Mouse (Mus musculus): Measurements from ENCODE around the gene Inka1. TPM values are rescaled to one million over a fixed set of nuclear protein-coding genes. Genes with fewer than 3 reads are reported as not detected.
A peak's percentile ranks its signal among the peaks of the same experiment; 100 is the strongest.
"Not testable (repeated sequence)": the region's sequence is repeated elsewhere in the genome, so short reads cannot be mapped to it uniquely, and the experiment has no call there.

Gene Inka1
- total RNA-seq (2014; fragmentation: Nextera tagmentation) (23.1 and 29.7 TPM in 2 replicates), total RNA-seq (2017) (28.6 and 47.3 TPM in 2 replicates)

DNA sequence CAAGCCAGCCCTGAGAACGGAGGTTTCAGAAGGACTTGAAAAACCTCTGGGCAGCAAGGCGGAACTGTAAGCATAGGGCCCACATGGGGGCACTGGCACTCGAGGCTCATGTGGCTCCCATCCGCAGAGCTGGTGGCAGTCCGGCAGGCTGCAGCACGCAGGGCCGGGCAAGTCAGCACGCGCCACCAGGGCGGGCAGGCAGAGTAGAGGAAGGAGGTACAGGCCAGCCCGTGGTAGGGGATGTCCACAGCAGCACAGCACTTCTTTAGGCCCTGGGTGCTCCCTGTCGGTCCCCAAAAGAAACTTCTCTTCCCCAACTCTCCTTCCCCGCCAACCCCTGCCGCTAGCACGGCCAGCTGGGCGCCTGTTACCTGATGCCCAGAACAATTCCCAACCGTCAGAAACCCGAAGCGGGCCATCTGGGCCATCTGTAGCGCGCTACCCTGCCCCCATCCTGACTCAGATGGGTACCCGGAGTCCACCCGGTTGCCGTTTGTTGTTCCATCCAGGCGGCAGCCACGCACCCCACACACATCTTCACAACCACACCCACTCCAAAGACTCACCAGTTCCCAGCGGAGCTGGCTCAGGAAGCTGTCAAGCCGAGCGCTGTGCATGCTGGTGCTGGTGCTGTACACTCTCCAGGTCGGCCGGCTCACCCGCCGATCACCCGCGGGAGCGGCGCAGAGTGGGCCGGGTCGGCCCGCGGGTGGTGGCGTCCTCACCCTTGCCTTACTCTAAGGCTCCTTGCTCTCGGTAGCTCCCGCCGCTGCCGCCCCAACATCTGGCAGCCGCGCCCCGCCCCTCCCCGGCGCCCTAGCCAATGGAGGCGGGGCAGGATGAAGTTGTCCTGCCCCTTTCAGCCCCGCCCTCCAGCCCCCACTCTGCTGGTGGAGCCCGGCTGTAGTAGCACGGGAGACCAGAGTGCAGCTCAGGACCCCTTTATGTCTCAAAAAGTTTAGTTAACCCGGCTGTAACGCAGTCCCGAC is at the start of gene Inka1:
Gene Inka1 (minus strand): TSS at position 749 of the 989 bp plus-strand sequence.
- ATAC-seq (replicated peaks; ENCODE audit: low FRiP score, low TSS enrichment, poor library complexity, severe bottlenecking) = peak; percentile 66

DNA sequence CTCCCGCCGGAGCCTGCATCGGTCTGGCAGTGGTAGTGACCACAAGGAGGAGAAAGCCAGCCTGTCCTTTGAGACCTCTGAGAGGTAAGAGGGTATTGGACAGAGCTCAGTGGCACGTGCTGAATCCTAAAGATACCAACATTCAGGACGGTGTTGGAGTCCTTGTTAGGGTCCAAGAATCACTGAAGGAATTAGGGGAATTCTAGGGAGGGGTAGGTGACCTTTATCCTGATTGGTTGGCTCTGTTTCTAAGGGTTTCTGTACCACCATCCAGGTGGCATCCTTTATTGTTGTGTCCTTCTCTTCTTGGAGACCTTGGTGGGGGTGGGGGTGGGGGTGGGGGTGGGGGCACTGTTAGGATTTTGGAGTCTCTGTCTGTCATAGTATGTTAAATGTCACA is 46.4 kb upstream of the Inka1 start:
- ATAC-seq (replicated peaks; ENCODE audit: low FRiP score, low TSS enrichment, poor library complexity, severe bottlenecking) = no peak

DNA sequence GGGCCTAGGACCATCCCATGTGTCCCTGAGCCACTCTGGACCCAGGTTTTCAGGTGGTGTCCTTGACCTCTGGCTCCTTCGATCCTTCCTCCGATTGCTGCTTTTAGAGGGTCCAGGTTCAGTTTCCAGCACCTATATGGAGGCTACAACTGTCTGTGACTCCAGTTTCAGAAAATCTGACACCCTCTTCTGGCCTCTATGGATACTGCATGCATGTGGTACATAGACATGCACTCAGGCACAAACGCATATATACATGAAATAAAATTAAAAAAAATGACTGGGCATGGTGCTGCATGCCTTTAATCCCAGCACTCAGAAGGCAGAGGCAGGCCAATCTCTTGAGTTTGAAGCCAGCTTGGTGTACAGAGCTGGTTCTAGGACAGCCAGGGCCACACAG is 42.2 kb upstream of the Inka1 start:
- no peak for ATAC-seq (replicated peaks; ENCODE audit: low FRiP score, low TSS enrichment, poor library complexity, severe bottlenecking)

DNA sequence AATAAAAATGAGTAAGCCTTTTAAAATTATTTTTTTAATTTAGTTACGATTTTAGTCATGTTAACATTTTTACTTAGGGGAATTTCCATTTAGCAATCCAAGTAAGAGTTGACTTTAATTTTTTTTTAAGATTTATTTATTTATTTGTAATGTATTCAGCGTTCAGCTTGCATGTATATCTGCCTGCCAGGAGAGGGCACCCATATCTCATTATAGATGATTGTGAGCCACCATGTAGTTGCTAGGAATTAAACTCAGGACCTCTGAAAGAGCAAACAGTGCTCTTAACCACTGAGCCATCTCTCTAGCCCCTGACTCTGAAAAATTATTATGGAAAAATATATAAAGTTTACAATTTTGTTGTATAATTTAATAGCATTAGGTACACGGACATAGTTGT is 40.9 kb upstream of the Inka1 start:
- no peak for ATAC-seq (replicated peaks; ENCODE audit: low FRiP score, low TSS enrichment, poor library complexity, severe bottlenecking)

DNA sequence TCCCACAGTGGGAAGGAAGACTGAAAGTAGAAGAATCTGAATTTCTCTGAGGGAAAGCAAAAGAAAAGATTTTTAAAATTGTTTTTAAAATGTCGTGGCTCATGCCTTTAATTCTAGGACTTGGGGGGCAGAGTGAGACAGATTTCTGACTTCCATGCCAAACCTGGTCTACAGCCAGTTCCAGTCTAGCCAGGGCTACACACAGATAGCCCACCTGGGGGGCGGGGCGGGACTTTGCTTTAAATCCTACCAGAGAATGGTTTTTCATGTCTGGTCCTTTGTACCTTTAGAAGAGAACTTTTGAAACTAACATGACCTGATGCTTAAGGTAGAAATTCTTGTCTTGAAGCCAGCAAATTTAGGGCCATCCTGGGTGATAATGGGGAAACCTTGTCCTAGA is 37.5 kb upstream of the Inka1 start:
- ATAC-seq (replicated peaks; ENCODE audit: low FRiP score, low TSS enrichment, poor library complexity, severe bottlenecking) = no peak

DNA sequence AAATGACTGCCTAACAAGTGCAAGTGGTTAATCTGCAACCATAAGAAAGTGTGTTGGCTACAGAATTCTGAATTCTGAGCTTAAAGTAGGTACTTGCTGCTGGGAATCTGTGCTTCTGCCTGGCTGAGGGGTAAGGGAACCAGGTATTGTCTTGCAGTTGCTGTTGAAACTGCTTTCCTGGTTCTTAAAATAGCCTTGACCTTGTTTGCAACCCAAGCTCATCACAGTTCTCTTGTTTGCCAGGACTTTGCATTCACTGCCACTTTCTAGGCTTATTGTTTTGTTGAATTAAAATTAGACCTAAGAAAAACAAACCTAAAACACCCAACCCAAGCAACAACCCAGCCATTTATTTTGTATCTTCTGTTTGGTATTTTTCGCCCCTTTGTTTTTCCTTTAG is 35.1 kb upstream of the Inka1 start:
- ATAC-seq (replicated peaks; ENCODE audit: low FRiP score, low TSS enrichment, poor library complexity, severe bottlenecking) = no peak

DNA sequence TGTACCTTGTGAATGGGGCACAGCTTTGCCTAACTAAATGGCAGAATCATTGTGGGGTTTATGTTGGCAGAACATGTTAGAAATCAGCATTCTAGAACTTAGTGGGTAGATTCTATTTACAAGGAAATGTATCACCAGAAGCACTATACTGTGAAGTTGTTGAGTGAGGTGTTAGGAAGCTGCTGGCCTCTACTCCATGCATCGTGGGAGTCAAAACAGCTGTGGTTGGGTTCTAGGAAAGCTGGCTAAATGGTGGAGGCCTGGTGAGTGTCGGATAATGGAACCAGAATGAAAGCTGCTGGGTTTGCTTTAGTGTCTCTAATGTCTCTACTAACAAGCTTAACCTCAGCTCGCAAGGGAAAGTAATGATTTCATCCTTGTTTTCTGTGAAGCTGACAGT is 31.4 kb upstream of the Inka1 start:
- ATAC-seq (replicated peaks; ENCODE audit: low FRiP score, low TSS enrichment, poor library complexity, severe bottlenecking) = no peak

DNA sequence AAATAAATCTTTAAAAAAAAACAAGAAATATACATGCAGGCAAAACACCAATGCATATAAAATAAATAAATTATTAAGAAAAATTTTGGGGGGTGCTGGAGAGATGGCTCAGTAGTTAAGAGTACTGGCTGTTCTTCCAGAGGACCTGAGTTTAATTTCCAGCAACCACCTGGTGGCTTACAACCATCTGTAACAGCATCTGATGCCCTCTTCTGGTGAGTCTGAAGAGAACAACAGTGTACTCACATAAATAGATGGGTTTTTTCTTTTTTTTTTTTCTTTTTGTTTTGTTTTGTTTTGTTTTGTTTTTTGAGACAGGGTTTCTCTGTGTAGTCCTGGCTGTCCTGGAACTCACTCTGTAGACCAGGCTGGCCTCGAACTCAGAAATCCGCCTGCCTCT is 27.9 kb upstream of the Inka1 start:
- ATAC-seq (replicated peaks; ENCODE audit: low FRiP score, low TSS enrichment, poor library complexity, severe bottlenecking) = not testable (repeated sequence)

DNA sequence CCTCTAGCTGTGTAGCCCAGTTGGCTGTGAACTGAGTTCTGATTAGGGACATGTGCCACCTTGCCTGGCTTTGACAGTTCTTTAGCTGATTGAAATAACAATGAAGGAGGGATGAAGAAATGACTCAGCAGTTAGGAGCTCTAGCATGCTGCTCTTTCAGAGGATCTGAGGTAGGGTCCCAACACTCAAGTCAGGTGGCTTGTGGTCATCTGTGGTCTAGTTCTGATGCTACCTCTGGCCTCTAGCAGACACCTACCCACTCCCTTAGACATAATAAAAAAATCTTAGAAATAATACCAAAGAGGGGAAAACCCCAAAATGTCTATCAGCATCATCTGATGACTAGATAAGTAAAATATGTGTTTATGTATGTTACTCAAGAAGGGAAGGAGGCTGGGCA is 24.7 kb upstream of the Inka1 start:
- 0 out of 2 replicates have a peak, but pooled peaks have one; percentile 43 for ATAC-seq (replicated peaks; ENCODE audit: low FRiP score, low TSS enrichment, poor library complexity, severe bottlenecking)

DNA sequence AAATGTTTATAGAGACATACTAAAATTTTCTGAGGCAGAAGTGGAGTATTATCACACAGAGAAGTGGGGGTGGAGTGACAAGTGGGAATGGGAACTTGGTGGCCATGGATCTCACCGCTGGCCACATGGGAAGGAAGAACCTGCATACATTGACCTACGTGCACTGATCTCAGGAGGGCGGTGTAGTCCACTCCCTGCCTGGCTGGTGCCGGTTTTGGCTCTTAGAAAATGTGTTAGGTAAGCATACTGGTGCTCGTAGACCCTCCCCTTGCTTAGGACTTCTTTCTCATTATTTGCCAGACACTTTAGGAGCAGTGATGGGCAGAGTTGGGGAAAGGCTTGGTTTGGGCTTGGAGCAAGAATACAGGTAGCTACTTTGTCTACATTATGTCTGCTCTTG is 22.4 kb upstream of the Inka1 start:
- no peak for ATAC-seq (replicated peaks; ENCODE audit: low FRiP score, low TSS enrichment, poor library complexity, severe bottlenecking)

DNA sequence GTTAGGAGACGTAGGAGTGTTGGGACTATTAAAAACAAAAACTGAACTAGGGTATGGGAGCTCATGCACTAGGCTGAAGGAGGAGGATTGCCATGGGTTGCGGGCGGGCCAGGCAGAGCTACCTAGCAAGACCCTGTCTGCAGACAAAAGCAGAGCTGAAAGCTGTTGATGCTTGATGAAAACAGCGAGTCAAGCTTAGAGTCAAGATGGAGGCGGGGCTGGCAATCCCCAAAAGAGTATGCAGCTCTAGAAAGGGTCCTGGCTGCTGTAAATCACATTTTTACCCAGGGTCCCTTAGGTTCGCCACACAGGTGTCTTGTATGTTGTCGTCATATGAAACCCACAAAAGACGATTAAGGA is 17.8 kb upstream of the Inka1 start:
- no peak for ATAC-seq (replicated peaks; ENCODE audit: low FRiP score, low TSS enrichment, poor library complexity, severe bottlenecking)

DNA sequence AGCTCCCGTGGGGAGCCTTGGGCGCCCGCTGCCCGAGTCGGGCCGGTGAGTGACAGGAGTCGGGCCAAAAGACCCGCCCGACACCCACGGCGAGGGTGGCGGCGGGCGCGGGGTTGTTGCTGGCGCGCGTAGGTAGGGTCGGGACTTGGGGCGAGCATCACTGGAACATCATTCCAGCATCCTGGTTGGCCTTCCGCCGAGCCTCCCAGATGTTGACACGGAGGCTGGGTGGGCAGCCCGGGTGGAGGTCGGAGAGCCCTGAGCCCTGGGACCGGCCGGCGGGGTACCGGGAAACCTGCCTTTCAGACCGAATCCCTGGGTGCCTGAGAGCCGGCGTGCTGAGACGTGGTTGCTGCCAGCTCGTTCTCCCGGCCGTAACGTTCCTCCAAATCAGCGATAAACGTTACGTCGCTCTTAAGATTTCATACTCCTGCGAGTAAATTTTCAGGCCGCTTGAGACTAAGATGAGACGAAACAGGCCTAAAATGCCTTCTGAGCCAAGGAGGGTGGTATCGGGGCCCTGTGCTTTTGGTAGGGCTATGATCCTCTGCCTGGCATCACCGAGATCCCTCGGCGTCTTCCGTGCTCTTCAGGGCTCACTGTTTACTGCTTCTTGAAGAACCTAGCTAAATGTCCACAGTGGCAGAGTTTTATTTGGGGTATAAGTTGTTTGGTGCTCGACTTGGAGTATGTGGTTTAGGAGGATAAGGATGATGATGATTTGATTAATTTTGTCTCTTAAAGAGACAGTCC is 17.3 kb upstream of the Inka1 start:
- ATAC-seq (replicated peaks; ENCODE audit: low FRiP score, low TSS enrichment, poor library complexity, severe bottlenecking) = peak; percentile 6; the same call in 1 of the 2 replicates

DNA sequence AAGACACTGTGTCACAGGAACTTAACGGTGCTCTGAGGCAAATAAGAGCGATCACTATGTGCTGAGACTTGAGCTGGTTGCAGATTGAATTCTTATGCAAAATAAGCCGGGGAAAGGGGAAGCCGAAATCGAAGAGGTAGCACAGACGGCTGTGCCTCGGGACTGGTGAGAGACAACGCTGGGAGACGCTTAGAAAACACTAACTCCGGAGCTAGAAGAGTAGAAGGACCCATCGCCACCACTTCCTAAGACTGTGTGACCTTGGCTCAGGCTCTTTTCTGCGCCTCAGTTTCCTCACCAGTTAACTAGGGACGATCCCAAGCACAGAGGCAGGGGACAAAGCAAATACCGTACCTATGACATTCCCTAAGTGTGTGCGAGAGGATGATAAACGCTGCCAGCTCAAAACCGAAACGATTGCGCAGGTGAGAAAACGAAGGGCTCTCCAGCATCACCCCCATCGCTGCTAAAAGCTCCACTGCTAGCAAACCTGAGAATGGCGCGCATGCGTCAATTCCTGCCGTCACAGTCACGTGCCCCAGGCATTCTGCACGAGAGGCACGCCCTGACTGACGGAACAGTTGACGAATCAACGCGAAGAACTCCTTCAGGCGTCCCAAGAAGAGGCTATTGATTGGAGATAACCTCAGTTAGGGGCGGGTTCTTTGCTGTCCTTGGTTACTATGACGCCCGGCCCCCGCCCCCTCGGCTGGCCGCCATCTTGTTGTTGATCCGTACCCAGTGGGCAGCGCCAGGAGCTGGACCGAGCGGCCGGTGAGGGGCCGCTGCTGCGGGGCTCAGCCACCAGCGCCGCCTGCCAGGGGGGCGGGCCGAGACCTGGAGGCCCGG is 16.5 kb upstream of the Inka1 start, which contains the start of gene Ip6k1:
Gene Ip6k1 (plus strand): TSS at position 580 of the 849 bp plus-strand sequence.
- ATAC-seq (replicated peaks; ENCODE audit: low FRiP score, low TSS enrichment, poor library complexity, severe bottlenecking) = peak; percentile 99

DNA sequence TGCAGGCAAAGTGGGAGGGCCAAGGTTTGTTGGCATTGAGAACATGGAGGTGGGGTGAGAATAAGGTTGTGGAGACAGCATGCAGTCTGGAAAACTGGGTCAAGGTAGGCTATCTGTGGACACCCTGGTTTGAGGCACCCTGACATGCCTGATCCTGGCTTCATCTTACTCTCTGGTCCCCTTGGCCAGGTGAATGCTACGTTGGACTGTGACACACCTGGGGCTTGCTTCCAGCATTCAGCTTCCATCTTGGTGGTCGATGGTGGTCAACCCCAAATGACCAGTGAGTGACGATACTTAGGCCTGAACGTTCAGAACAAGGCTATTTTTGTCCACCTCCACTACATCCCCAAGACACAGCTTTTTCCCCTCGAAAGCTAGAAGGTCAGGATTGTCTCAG is 10.4 kb upstream of the Inka1 start, which contains the start of gene Gm20662:
Gene Gm20662 (plus strand): TSS at position 301 of the 400 bp plus-strand sequence.
- no peak for ATAC-seq (replicated peaks; ENCODE audit: low FRiP score, low TSS enrichment, poor library complexity, severe bottlenecking)

DNA sequence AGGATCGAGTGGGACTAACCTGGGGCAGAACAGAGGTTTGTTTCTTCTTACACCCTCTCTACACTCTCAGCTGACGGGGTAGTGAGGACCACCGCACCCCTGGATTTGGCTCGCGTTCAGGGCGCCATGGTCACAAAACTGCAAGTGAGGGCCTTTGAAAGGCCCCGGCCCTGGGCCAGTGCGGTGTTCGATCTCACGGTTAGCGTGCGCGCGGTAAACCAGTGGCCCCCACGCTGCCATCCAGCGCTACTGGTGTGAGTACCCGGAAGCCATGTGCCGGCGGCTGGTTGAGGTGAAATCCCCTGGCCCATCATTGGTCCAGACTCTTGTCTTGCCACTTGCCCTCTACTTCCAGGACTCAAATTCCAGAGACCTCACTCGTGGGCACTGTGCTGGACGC is 9.8 kb upstream of the Inka1 start:
- ATAC-seq (replicated peaks; ENCODE audit: low FRiP score, low TSS enrichment, poor library complexity, severe bottlenecking) = no peak

DNA sequence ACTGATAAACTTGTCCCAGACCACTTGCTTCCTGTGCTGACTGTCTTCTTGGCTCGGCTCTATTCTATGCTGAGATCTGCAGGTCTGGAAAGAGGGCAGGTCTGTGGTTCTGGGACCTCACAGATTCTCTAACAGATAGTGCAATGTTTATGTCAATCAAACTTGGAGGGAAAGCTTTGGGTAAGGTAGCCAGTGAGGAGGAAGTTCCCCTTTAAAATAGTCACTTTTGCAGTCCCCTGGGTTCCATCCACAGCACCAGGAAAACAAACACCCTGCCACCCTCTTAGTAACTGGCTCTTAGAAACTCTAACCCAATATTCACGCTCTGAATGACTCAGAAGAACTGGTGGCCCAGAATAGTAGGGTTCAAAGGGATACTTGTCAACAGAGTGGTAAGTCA is 8.8 kb upstream of the Inka1 start:
- ATAC-seq (replicated peaks; ENCODE audit: low FRiP score, low TSS enrichment, poor library complexity, severe bottlenecking) = no peak

DNA sequence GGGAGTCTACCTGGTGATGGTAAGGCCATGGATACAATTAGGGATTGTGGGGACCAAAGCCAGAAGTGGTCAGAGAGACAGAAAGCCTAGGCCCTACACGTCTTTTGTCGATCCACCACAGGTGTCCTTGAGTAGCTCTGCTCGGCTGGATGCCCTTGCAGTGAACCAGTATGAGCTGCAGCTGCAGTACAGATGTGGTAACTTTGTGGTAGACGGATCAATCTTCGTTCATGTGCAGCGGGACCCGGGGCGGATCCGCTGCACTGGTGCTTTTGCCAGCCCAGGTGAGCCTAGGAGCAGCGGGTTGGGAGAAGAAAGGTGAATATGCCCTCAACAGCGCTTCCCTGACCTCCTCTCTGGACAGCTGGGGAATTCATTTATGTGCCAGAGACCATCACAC is 7.3 kb upstream of the Inka1 start:
- no peak for ATAC-seq (replicated peaks; ENCODE audit: low FRiP score, low TSS enrichment, poor library complexity, severe bottlenecking)

DNA sequence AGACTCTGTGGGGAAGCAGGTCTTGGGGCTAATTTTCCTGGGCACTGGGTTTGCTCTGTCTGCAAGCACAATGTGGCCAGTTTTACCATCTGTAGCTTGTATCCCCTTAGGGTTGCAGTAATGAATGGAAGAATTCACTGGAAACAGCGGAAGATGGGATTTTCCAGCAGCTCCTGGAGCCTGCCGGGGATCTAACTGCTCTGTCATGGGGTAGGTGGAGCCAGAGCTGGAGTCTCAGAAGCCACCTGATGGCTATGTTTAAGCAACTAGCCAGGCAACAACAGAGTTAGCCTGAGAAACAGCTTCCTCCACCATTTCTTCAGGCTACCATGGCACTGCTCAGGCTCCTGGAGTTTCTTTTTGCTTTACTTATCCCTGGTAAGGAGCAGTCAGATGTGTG is 6.5 kb upstream of the Inka1 start, which contains the start of gene Cdhr4:
Gene Cdhr4 (plus strand): TSS at position 301 of the 400 bp plus-strand sequence.
- ATAC-seq (replicated peaks; ENCODE audit: low FRiP score, low TSS enrichment, poor library complexity, severe bottlenecking) = no peak

DNA sequence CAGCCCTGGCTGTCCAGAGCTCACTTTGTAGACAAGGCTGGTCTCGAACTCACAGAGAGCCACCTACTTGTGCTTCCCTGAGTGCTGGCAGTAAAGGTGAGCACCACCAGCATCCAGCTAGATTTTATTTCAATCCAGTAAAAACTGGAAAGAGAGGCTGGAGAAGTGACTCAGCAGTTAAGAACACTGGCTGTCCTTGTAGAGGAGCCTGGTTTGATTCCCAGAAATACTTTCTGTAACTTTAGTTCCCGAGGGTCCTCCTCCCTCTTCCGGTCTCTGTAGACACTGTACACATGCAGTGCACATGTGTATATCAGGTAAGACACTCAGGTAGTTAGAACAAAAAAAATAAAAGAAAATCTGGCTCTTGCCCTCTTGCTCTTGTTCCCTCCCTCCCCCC is 2.3 kb upstream of the Inka1 start:
- no peak for ATAC-seq (replicated peaks; ENCODE audit: low FRiP score, low TSS enrichment, poor library complexity, severe bottlenecking)

Measured in megakaryocyte-erythroid progenitor cell, adult 5-6 weeks (primary cell).